ENCODE assay signal across 8 mouse cellular contexts in the genomic region with DNA sequence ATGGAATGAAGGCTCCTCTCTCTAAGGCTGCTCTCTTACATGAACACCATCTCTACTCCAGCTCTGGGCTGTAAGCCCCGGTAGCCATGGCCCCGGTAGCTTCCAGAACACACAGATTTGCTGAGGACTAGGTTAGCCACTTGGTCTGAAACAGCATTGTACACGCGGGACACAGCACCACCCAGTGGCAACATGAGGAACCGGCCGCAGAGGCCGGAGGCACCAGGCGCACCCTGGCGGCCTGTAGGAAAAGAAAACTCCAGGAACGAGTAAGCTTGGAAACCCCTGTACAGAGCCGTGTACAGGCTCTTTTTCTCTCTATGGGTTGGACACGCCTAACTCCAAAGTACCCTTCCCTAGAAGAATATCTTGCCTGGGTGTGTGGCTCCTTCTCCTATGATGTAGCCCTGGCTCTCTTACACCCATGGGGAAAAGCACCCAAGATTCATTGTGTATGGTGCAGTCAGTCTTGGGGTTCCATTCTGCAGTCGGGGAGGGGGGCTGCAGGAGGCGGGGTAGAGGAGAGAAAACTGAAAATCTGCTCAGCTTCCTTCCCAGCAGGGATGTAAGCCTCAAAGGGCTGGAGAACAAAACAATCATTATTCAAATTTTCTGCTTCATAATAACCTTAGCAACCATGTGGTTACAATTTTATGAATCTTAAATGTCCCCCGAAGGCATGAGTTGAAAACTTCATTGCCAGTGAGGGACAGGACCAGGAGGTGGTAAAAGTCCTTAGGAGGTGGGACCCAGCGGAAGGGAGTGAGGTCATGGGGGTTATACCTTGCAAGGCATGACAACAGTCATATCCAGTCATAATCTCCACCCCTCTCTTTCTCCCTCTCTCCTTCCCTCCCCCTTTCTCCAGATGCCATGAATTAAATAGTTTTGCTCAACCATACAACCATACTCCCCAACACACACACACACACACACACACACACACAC.
DNase-seq lines count a peak whose midpoint lies in the region; ATAC-seq and TF ChIP-seq lines count a peak whose summit lies in the region.

No protein-coding gene starts in this region.

- no peak overlapping the region for H3K4me2 ChIP-seq in heart, embryonic 14.5 days (ENCODE audit: low read length)
- no peak overlapping the region for H3K4me2 ChIP-seq in liver, embryonic 11.5 days
- H3K4me2 ChIP-seq in stomach, embryonic 15.5 days, result no peak overlapping the region

- H3K27me3 ChIP-seq in heart, embryonic 14.5 days (ENCODE audit: control insufficient read depth, insufficient read depth, low read length), result peaks cover 11% of the 10 kb centered on the region
- 0 out of 2 replicates have a peak, but pooled peaks cover 2% of the 10 kb centered on the region for H3K27me3 ChIP-seq in liver, embryonic 11.5 days (replicated peaks; ENCODE audit: control insufficient read depth, insufficient read depth, low read length)
- no peaks in the 10 kb centered on the region; the same call in 1 of the 2 replicates for H3K27me3 ChIP-seq in stomach, embryonic 15.5 days (replicated peaks)

- H3K4me3 ChIP-seq in bone marrow, adult 2 months (replicated peaks; ENCODE audit: control insufficient read depth, low read depth, low read length), result no peak overlapping the region
- H3K4me3 ChIP-seq in embryonic fibroblast, embryonic 13.5 days (ENCODE audit: insufficient read depth, low read length), result no peak overlapping the region
- H3K4me3 ChIP-seq in heart, embryonic 14.5 days (ENCODE audit: control insufficient read depth in 1 of 2, insufficient read depth in 1 of 2, low read depth in 1 of 2, low read length in 2 of 2), result no peak overlapping the region
- H3K4me3 ChIP-seq in liver, embryonic 11.5 days (ENCODE audit: low read depth, low read length), result no peak overlapping the region
- no peak overlapping the region for H3K4me3 ChIP-seq in stomach, embryonic 15.5 days (replicated peaks)

- peak; percentile 99 for TF ChIP-seq CTCF in bone marrow, adult 2 months (IDR thresholded peaks at IDR 0.05; ENCODE audit: control insufficient read depth, insufficient read depth, low read length)
- peak; percentile 99 for TF ChIP-seq CTCF in embryonic fibroblast, embryonic 13.5 days (IDR thresholded peaks at IDR 0.05; ENCODE audit: borderline replicate concordance, insufficient read depth, low read length)

- peak; percentile 41; the same call in 1 of the 2 replicates for ATAC-seq in heart, embryonic 14.5 days (ENCODE audit: insufficient number of reproducible peaks, insufficient read depth, low FRiP score, low read depth)
- peak; percentile 69 for ATAC-seq in liver, embryonic 11.5 days (replicated peaks; ENCODE audit: low FRiP score)
- ATAC-seq in stomach, embryonic 15.5 days (ENCODE audit: insufficient read depth, low FRiP score, low read depth), result peak; percentile 59; the same call in 1 of the 2 replicates

- no peaks in the 10 kb centered on the region; the same call in 1 of the 2 replicates for H3K4me1 ChIP-seq in bone marrow, adult 2 months (ENCODE audit: control insufficient read depth, insufficient read depth, low read length)
- H3K4me1 ChIP-seq in embryonic fibroblast, embryonic 13.5 days (ENCODE audit: control insufficient read depth, insufficient read depth, low read length), result no peaks in the 10 kb centered on the region
- no peaks in the 10 kb centered on the region for H3K4me1 ChIP-seq in heart, embryonic 14.5 days (ENCODE audit: control insufficient read depth in 2 of 2, insufficient read depth in 2 of 2, low read length in 2 of 2)
- H3K4me1 ChIP-seq in liver, embryonic 11.5 days (replicated peaks; ENCODE audit: control insufficient read depth, insufficient read depth, low read length), result no peaks in the 10 kb centered on the region
- H3K4me1 ChIP-seq in stomach, embryonic 15.5 days, result no peaks in the 10 kb centered on the region

- H3K9me3 ChIP-seq in heart, embryonic 14.5 days (ENCODE audit: control insufficient read depth, low read length), result no peaks in the 10 kb centered on the region
- H3K9me3 ChIP-seq in liver, embryonic 11.5 days (ENCODE audit: control insufficient read depth, low read length), result no peaks in the 10 kb centered on the region
- H3K9me3 ChIP-seq in stomach, embryonic 15.5 days, result no peaks in the 10 kb centered on the region

- no peak overlapping the region for H3K9ac ChIP-seq in heart, embryonic 14.5 days (ENCODE audit: low read length)
- no peak overlapping the region for H3K9ac ChIP-seq in liver, embryonic 11.5 days (ENCODE audit: low read depth, low read length)
- no peak overlapping the region for H3K9ac ChIP-seq in stomach, embryonic 15.5 days

- no peak overlapping the region for H3K27ac ChIP-seq in bone marrow, adult 2 months (ENCODE audit: control insufficient read depth, insufficient read depth, low read depth, low read length, poor library complexity)
- H3K27ac ChIP-seq in embryonic fibroblast, embryonic 13.5 days (ENCODE audit: insufficient read depth, low read length), result no peak overlapping the region
- H3K27ac ChIP-seq in heart, embryonic 14.5 days (replicated peaks in 1 of 2; ENCODE audit: control insufficient read depth in 1 of 2, insufficient read depth in 1 of 2, low read depth in 2 of 2, low read length in 2 of 2), result no peak overlapping the region
- no peak overlapping the region for H3K27ac ChIP-seq in liver, embryonic 11.5 days (ENCODE audit: low read depth, low read length)
- no peak overlapping the region for H3K27ac ChIP-seq in stomach, embryonic 15.5 days

- peak; percentile 92 to 93 for DNase-seq in B cell, adult 2 months
- DNase-seq in kidney, postnatal 10 days, result peak; percentile 91
- DNase-seq in liver, embryonic 11.5 days (ENCODE audit: low spot score), result peak; percentile 77
- DNase-seq in neural tube, embryonic 10.5 days (ENCODE audit: extremely low spot score, low spot score), result peak; percentile 88

- no peaks in the 10 kb centered on the region for H3K36me3 ChIP-seq in heart, embryonic 14.5 days (ENCODE audit: control insufficient read depth, insufficient read depth, low read length)
- no peaks in the 10 kb centered on the region for H3K36me3 ChIP-seq in liver, embryonic 11.5 days (ENCODE audit: control insufficient read depth, insufficient read depth, low read length)
- no peaks in the 10 kb centered on the region for H3K36me3 ChIP-seq in stomach, embryonic 15.5 days

- WGBS in bone marrow, adult 2 months, result 16% methylated on average over 16 of the region's 16 CpGs
- 19% methylated on average over 16 of the region's 16 CpGs for WGBS in heart, embryonic 14.5 days
- 20% methylated on average over 16 of the region's 16 CpGs for whole genome bisulfite sequencing in liver, embryonic 11.5 days
- 20% methylated on average over 16 of the region's 16 CpGs for WGBS in stomach, embryonic 15.5 days

- no peak for TF ChIP-seq POLR2A in bone marrow, adult 2 months (IDR thresholded peaks at IDR 0.05; ENCODE audit: borderline replicate concordance, control insufficient read depth, low read depth, low read length)
- no peak for TF ChIP-seq POLR2A in embryonic fibroblast, embryonic 13.5 days (IDR thresholded peaks at IDR 0.05; ENCODE audit: low read depth, low read length)
